Mouse (Mus musculus): Measurements from ENCODE around the gene Mecom.

Gene Mecom

GRCm38 (mm10) chr3:30083842-30084241 is 464.0 kb downstream of the Mecom start:
- DNase-seq, result no peak

DNA sequence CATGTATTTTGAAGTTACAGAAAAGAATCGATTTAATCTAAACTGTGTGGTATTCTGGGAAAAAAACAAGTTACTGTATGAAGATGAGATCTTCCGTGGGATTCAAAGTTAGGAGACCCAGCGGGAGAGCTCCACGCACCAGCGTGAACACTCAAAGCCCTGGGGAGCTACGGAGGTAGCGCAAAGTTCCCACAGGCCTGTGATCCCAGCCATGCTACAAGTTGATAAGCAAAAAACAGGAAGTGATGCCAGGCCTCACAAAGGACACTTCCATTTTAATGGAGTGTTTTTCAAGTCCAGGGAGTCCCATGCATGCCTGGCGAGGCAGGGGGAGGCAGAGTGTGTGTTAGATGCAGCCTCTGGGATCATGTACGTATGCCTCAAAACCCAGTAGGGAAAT is 464.5 kb downstream of the Mecom start:
- no peak for DNase-seq

DNA sequence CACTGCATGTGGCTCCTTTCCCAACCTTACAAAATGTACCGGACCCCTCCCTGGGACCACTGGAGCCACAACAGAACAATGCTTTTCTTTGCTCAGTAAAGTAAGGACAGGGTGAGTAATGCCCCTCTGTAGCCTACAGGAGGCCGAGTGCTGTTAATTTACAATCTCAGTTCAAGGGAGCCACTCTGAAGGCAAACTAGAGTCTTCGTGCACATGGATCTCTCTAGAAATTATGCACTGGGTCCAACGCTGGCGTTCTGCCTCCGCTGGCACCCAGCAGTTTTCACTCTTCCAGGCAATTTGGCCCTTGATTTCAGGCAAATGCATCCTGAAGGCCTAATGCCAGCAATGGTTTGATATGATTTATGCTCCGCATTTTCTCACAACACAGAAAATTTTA is 467.0 kb downstream of the Mecom start:
- DNase-seq, result no peak

DNA sequence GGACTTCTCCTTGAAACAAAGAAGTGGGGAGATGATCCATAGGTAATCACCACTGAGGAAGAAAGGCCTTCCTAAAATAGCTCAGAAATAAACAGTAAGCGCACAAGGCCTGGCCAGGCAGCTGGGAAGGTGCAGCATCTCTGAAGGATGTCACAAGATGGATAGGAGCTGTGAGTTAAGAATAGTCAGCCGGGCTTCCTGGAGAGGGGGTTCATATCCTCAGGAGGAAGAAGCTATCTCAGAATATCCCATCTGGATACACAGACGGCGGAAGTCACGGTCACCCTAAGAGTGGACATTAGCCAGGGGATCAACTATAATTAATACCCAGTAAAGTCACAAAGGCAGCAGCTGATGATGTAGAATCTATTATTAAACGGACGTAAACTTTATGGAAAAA is 471.3 kb downstream of the Mecom start:
- DNase-seq, result no peak

DNA sequence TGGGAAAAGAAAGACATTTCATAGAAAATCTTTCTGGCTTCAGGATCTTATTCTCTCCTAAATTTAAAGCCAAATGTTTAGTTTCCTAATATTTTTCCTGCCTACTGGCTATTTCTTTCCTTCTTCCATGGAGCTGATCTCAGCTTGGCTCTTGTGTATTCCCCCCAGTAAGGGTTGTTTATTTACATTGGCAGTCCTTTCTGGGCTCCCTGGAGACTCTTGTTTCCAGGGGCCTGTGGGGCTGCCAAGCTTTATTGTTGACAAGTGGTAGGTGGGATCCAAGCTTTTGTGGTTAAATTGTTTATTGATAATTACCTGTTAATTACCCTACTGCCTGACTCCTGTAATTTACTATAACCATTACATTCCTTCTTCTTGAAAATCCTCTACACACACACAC is 476.5 kb downstream of the Mecom start:
- no peak for DNase-seq

- DNase-seq, result no peak
Measured at GRCm38 (mm10) chr3:30066519-30066918, 481.3 kb downstream of the Mecom start.

GRCm38 (mm10) chr3:30060058-30060457 is 487.8 kb downstream of the Mecom start:
- no peak for DNase-seq

GRCm38 (mm10) chr3:30059615-30060014 is 488.2 kb downstream of the Mecom start:
- DNase-seq, result no peak

- DNase-seq, result no peak
Measured at GRCm38 (mm10) chr3:30051287-30051686, 496.5 kb downstream of the Mecom start.

DNA sequence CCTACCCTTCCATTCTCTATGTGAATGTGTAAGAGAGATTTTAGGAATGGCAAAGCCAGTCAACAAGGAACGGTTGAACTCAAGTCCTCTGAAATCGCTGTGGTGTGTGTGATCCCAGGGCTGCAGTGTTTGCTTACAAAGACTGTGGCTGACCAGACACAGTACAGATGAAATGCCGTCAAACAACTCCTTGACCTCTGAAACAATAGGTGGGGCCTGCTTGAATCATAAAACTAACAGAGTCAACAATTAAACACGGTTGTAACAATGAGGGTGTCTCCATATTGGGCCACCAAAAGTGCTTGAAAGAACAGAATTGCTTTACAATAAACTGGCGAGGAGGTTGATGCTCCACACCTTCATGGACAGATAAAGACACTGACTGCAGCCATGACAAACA is 497.0 kb downstream of the Mecom start:
- no peak for DNase-seq

- DNase-seq, result no peak
Measured at GRCm38 (mm10) chr3:30048792-30049191, 499.0 kb downstream of the Mecom start.

DNA sequence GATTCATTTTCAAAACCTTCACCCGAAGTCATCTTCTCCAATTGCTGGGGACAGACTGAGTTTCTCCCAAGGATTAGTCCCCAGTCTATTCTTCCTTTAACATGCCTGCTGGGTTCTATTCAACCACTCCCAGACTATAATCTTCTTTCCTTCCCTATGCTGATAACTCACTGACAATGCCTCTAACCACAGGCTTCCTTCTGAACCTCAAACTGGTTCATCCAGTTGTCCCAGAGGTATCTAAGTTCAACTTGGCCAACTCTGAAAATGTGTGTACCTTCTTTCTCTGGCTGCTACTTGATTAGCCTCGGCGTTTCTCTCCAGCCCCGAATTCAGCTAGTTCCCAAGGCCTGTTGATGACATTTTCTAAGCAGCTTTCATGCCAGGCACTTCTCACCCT is 499.7 kb downstream of the Mecom start:
- no peak for DNase-seq

- no peak for DNase-seq
Measured at GRCm38 (mm10) chr3:30043525-30043924, 504.3 kb downstream of the Mecom start.

- no peak for DNase-seq
Measured at GRCm38 (mm10) chr3:30038545-30038944, 509.3 kb downstream of the Mecom start.

- DNase-seq, result peak; percentile 37 to 48
Measured at GRCm38 (mm10) chr3:30019961-30020360, 527.8 kb downstream of the Mecom start.

DNA sequence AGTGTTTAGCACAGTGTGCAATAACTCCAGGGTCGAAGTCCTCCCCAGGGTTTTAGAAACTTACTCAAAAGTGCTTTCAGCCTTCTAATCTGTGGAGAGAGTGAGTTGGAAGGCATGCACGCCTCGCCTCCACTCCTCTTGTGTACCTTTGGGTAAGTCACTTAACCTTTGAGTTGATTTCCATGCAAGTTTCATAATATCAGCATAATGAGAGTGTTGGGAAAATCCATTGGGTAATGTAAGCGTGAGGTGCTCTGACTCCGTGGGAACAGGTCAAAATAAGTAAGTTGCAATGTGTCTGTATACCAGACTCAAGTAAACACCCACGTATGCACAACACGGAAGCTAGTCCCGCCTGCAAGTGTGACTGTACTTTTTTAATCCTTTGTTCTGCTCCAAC is 528.4 kb downstream of the Mecom start:
- peak; percentile 48 to 66 for DNase-seq

GRCm38 (mm10) chr3:30018202-30018601 is 529.6 kb downstream of the Mecom start:
- no peak for DNase-seq

GRCm38 (mm10) chr3:30016766-30017165 is 531.0 kb downstream of the Mecom start:
- no peak for DNase-seq

GRCm38 (mm10) chr3:30014962-30015660 is 532.7 kb downstream of the Mecom start:
- peak; percentile 79 to 80 for DNase-seq

- no peak for DNase-seq
Measured at GRCm38 (mm10) chr3:30014279-30014678, 533.5 kb downstream of the Mecom start.

GRCm38 (mm10) chr3:30013416-30013815 is 534.4 kb downstream of the Mecom start:
- DNase-seq, result peak in 1 of 2 experiments; percentile 33

- DNase-seq, result peak; percentile 55 to 58
Measured at GRCm38 (mm10) chr3:30012666-30013365, 535.0 kb downstream of the Mecom start.

GRCm38 (mm10) chr3:30012150-30012549 is 535.7 kb downstream of the Mecom start:
- peak; percentile 65 to 72 for DNase-seq

DNA sequence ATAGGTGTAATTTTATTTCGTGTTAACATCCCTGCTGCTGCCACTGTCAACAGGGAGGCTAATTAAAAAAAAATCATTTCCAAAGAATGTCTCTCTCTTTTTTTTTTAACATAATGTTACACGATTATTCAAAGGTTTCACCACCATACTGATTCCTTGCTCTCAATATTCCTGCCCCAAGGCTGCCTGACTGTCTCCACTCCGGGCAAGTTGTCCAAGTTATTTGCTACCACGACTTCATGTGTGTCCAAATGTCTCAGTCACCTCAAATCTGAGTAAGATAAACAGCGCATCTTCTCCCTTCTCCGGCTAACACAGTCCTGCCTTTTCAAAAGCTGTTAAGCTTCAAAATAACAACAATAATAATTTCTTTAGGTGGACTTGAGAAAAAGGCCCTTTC is 536.1 kb downstream of the Mecom start:
- DNase-seq, result no peak

DNA sequence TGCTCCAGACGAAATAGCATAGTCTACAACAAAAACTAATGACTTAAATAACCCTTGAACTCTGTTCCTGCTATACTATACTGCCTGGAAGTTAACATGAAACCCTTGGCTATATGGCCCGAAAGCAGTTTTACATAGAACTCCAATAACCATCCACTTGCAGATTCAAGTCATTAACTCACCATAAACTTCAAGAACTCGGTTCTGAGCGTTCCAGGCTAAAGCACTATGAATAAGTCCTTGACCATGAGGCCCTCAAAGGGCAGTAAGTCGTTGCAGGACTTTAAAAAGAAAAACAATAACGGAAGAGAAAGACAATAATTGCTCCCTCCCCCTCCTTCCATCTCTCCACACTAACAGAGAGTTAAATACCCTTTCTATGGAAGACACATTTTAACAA is 536.9 kb downstream of the Mecom start:
- no peak for DNase-seq
